In the genomic region with DNA sequence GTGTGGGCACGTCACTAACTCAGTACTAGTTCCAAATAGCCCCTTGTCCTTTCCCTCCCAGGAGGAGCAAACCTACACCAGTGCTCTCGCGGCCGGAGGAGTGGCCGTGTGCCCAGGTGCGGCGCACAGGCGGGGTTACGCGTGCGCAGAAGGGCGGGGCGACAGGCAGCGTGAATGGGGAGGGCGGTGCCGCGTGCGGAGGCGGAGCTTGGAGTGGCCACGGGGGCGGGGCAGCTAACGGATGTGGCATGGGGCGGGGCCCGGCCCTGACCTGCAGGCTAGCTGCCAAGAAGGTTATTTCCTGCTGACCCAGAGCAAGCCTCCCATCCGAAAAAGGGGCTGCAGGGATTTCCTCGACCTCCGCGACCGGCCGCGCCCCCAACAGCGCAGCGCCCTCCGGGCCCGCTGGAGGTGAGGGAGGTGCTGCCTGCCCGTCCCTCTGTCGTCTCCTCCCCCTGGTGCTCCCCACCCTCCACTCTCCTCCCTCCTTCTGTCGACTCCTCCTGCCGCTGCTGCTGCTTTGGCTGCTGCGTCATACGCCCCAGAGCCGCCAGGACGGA, we compare ENCODE assay signal across 8 mouse cellular contexts. TPM values are rescaled to one million over a fixed set of nuclear protein-coding genes. Genes with fewer than 3 reads are reported as not detected.
DNase-seq lines count a peak whose midpoint lies in the region; ATAC-seq lines count a peak whose summit lies in the region.

Gene Phf1 (plus strand): TSS at position 214 of the 560 bp plus-strand sequence.

- peak; percentile 85 for ATAC-seq in hindbrain, embryonic 13.5 days (ENCODE audit: low FRiP score)

- peaks cover 39% of the 10 kb centered on the region for H3K36me3 ChIP-seq in hindbrain, embryonic 13.5 days

- H3K9me3 ChIP-seq in hindbrain, embryonic 13.5 days, result no peaks in the 10 kb centered on the region

- peak within 1 kb of the TSS; percentile 89 for H3K27ac ChIP-seq in hindbrain, embryonic 13.5 days

- under 1% methylated on average over 42 of the region's 43 CpGs for WGBS in hindbrain, embryonic 13.5 days

- H3K9ac ChIP-seq in hindbrain, embryonic 13.5 days, result peak within 1 kb of the TSS; percentile 88

- H3K4me1 ChIP-seq in hindbrain, embryonic 13.5 days (replicated peaks), result peaks cover 39% of the 10 kb centered on the region

- DNase-seq in T-cell, adult 2 months (ENCODE audit: low spot score), result peak; percentile 95
- peak; percentile 96 to 99 for DNase-seq in cerebellum, postnatal 25 days
- peak; percentile 89 to 95 for DNase-seq in frontal cortex, postnatal 25 days (ENCODE audit: low spot score in 2 of 2)
- peak; percentile 93 to 95 for DNase-seq in layer of hippocampus, postnatal 14 days (ENCODE audit: low spot score in 2 of 2)
- peak; percentile 97 for DNase-seq in lung, postnatal 10 days
- peak; percentile 99 for DNase-seq in ovary, postnatal 14 days (ENCODE audit: low spot score)
- peak; percentile 95 to 99 for DNase-seq in thymus, postnatal 10 days (ENCODE audit: low spot score in 2 of 2)

- H3K4me2 ChIP-seq in hindbrain, embryonic 13.5 days, result peak within 1 kb of the TSS; percentile 96

- H3K27me3 ChIP-seq in hindbrain, embryonic 13.5 days, result no peaks in the 10 kb centered on the region

- peak within 1 kb of the TSS; percentile 63 for H3K4me3 ChIP-seq in hindbrain, embryonic 13.5 days

RNA-seq across cellular contexts. Expression of gene Phf1, which starts in this region (rescaled TPM):
- polyA plus RNA-seq in hindbrain, embryonic 13.5 days (2015; fragmentation: Nextera tagmentation; extraction: Ambion mirVana), result 17.9 and 19.2 TPM in 2 replicates
- 10 to 100 TPM; 18.6 to 21.0 TPM for total RNA-seq in layer of hippocampus, postnatal 14 days (2021)

Comparison
In these comparisons a context has a peak if more than half of its experiments do, and no peak if none do; other contexts are left out.
1. Peak in every context shown above with its lines: DNase-seq, ATAC-seq, H3K4me3 ChIP-seq and H3K27ac ChIP-seq.